Comparison of ENCODE assay signal across 8 mouse cellular contexts in genomic region chr5:142386784-142387680, GRCm38 (mm10). TPM values are rescaled to one million over a fixed set of nuclear protein-coding genes. Genes with fewer than 3 reads are reported as not detected.
DNase-seq lines count a peak whose midpoint lies in the region; ATAC-seq lines count a peak whose summit lies in the region.

No protein-coding gene starts in this region.

- no peak overlapping the region for H3K27ac ChIP-seq in liver, embryonic 13.5 days
- H3K27ac ChIP-seq in liver, embryonic 12.5 days: no peak overlapping the region
- peak overlapping the region; percentile 95 for H3K27ac ChIP-seq in embryonic facial prominence, embryonic 13.5 days
- peak overlapping the region; percentile 62 for H3K27ac ChIP-seq in heart, embryonic 15.5 days

- no peaks in the 10 kb centered on the region for H3K9me3 ChIP-seq in liver, embryonic 13.5 days (replicated peaks)
- H3K9me3 ChIP-seq in liver, embryonic 12.5 days (replicated peaks): no peaks in the 10 kb centered on the region
- H3K9me3 ChIP-seq in embryonic facial prominence, embryonic 13.5 days: no peaks in the 10 kb centered on the region
- no peaks in the 10 kb centered on the region for H3K9me3 ChIP-seq in heart, embryonic 15.5 days (replicated peaks)

- H3K4me2 ChIP-seq in liver, embryonic 13.5 days: no peak overlapping the region
- no peak overlapping the region for H3K4me2 ChIP-seq in liver, embryonic 12.5 days
- H3K4me2 ChIP-seq in embryonic facial prominence, embryonic 13.5 days: peak overlapping the region; percentile 27
- H3K4me2 ChIP-seq in heart, embryonic 15.5 days: peak overlapping the region; percentile 34

- no peaks in the 10 kb centered on the region for H3K36me3 ChIP-seq in liver, embryonic 13.5 days
- H3K36me3 ChIP-seq in liver, embryonic 12.5 days: no peaks in the 10 kb centered on the region
- H3K36me3 ChIP-seq in embryonic facial prominence, embryonic 13.5 days: no peaks in the 10 kb centered on the region
- H3K36me3 ChIP-seq in heart, embryonic 15.5 days: no peaks in the 10 kb centered on the region

- ATAC-seq in liver, embryonic 13.5 days (ENCODE audit: low read depth): peak; percentile 12; the same call in 1 of the 2 replicates
- no peak for ATAC-seq in liver, embryonic 12.5 days
- peak; percentile 71 for ATAC-seq in embryonic facial prominence, embryonic 13.5 days (ENCODE audit: insufficient number of reproducible peaks, insufficient read depth, low FRiP score, low TSS enrichment, low read depth)
- ATAC-seq in heart, embryonic 15.5 days (replicated peaks; ENCODE audit: insufficient number of reproducible peaks, insufficient read depth, low FRiP score, low read depth): peak; percentile 69
- ATAC-seq in megakaryocyte progenitor cell, adult 5-6 weeks (replicated peaks; ENCODE audit: poor library complexity): peak; percentile 53
- ATAC-seq in megakaryocyte-erythroid progenitor cell, adult 5-6 weeks (replicated peaks; ENCODE audit: low FRiP score, low TSS enrichment, poor library complexity, severe bottlenecking): no peak

- no peak overlapping the region for H3K9ac ChIP-seq in liver, embryonic 13.5 days
- H3K9ac ChIP-seq in liver, embryonic 12.5 days: no peak overlapping the region
- no peak overlapping the region for H3K9ac ChIP-seq in embryonic facial prominence, embryonic 13.5 days
- 0 out of 2 replicates have a peak overlapping the region, but pooled peaks have one; percentile 27 for H3K9ac ChIP-seq in heart, embryonic 15.5 days

- 51% methylated on average over 17 of the region's 17 CpGs for WGBS in liver, embryonic 13.5 days (ENCODE audit: insufficient replicate concordance)
- WGBS in liver, embryonic 12.5 days (ENCODE audit: insufficient replicate concordance): 55% methylated on average over 17 of the region's 17 CpGs
- WGBS in embryonic facial prominence, embryonic 13.5 days: 29% methylated on average over 17 of the region's 17 CpGs
- WGBS in heart, embryonic 15.5 days: 46% methylated on average over 17 of the region's 17 CpGs

- H3K27me3 ChIP-seq in liver, embryonic 13.5 days: no peaks in the 10 kb centered on the region
- H3K27me3 ChIP-seq in liver, embryonic 12.5 days (replicated peaks): peaks cover 11% of the 10 kb centered on the region; the same call in 1 of the 2 replicates
- no peaks in the 10 kb centered on the region for H3K27me3 ChIP-seq in embryonic facial prominence, embryonic 13.5 days
- H3K27me3 ChIP-seq in heart, embryonic 15.5 days: no peaks in the 10 kb centered on the region; the same call in 1 of the 2 replicates

- DNase-seq in liver, embryonic 13.5 days: no peak
- DNase-seq in layer of hippocampus, adult 8-10 months (ENCODE audit: low spot score in 2 of 2): no peak
- no peak for DNase-seq in B cell, adult 2 months

- no peak overlapping the region for H3K4me3 ChIP-seq in liver, embryonic 13.5 days (replicated peaks)
- no peak overlapping the region for H3K4me3 ChIP-seq in liver, embryonic 12.5 days
- H3K4me3 ChIP-seq in embryonic facial prominence, embryonic 13.5 days: no peak overlapping the region
- H3K4me3 ChIP-seq in heart, embryonic 15.5 days: no peak overlapping the region

- peaks cover 18% of the 10 kb centered on the region for H3K4me1 ChIP-seq in liver, embryonic 13.5 days (replicated peaks)
- peaks cover 24% of the 10 kb centered on the region; the same call in 1 of the 2 replicates for H3K4me1 ChIP-seq in liver, embryonic 12.5 days
- peaks cover 67% of the 10 kb centered on the region for H3K4me1 ChIP-seq in embryonic facial prominence, embryonic 13.5 days
- H3K4me1 ChIP-seq in heart, embryonic 15.5 days (replicated peaks): peaks cover 29% of the 10 kb centered on the region

RNA-seq across cellular contexts. Expression of gene Foxk1, which starts 14.3 kb away (rescaled TPM):
- polyA plus RNA-seq in liver, embryonic 13.5 days (2015; fragmentation: Nextera tagmentation; extraction: Ambion mirVana): 1.7 and 1.8 TPM in 2 replicates
- 3.1 and 4.1 TPM in 2 replicates for polyA plus RNA-seq in liver, embryonic 12.5 days (2016; fragmentation: Nextera tagmentation; extraction: Ambion mirVana)
- 5.0 and 6.3 TPM in 2 replicates for polyA plus RNA-seq in embryonic facial prominence, embryonic 13.5 days (2015; fragmentation: Nextera tagmentation; extraction: Ambion mirVana)
- polyA plus RNA-seq in heart, embryonic 15.5 days (2015; fragmentation: Nextera tagmentation; extraction: Ambion mirVana): 3.1 and 4.2 TPM in 2 replicates
- total RNA-seq in megakaryocyte progenitor cell, adult 5-6 weeks (2015): 14.1 and 18.1 TPM in 2 replicates
- 8.4 and 8.5 TPM in 2 replicates for total RNA-seq in megakaryocyte progenitor cell, adult 5-6 weeks (2017)
- total RNA-seq in megakaryocyte-erythroid progenitor cell, adult 5-6 weeks (2014; fragmentation: Nextera tagmentation): 12.3 and 17.0 TPM in 2 replicates
- total RNA-seq in megakaryocyte-erythroid progenitor cell, adult 5-6 weeks (2017): 6.4 and 6.8 TPM in 2 replicates
- 10 to 100 TPM; 45.5 to 49.7 (median 48.7) TPM for total RNA-seq in layer of hippocampus, adult 8-10 months (2022)

Comparison
In these comparisons a context has a peak if more than half of its experiments do, and no peak if none do; other contexts are left out.
1. ATAC-seq: peak in liver, embryonic 13.5 days (single experiment), embryonic facial prominence, embryonic 13.5 days (single experiment), heart, embryonic 15.5 days (single experiment) and megakaryocyte progenitor cell, adult 5-6 weeks (single experiment); none in liver, embryonic 12.5 days (single experiment) and megakaryocyte-erythroid progenitor cell, adult 5-6 weeks (single experiment).
2. H3K27ac ChIP-seq: peak in embryonic facial prominence, embryonic 13.5 days (single experiment) and heart, embryonic 15.5 days (single experiment); none in liver, embryonic 13.5 days (single experiment) and liver, embryonic 12.5 days (single experiment).
3. H3K4me2 ChIP-seq: peak in embryonic facial prominence, embryonic 13.5 days (single experiment) and heart, embryonic 15.5 days (single experiment); none in liver, embryonic 13.5 days (single experiment) and liver, embryonic 12.5 days (single experiment).